Mouse (Mus musculus) midbrain, postnatal 0 days (tissue): ENCODE measurements around the gene Hnrnpab. TPM values are rescaled to one million over a fixed set of nuclear protein-coding genes. Genes with fewer than 3 reads are reported as not detected.

Experiments used
- ATAC-seq: fragments of 200-750 bp; cut with Nextera tagmentation; 2 replicates; pipeline ENCODE4 v1.8.0; 2017; ENCODE audit warnings: moderate number of reproducible peaks, mild to moderate bottlenecking, moderate TSS enrichment, moderate library complexity; ENCODE audit not compliant: low FRiP score
- DNase-seq: peaks from one replicate; pipeline ENCODE4 v3.0.0-alpha.2; 2015; ENCODE audit warnings: low spot score
- H3K27ac ChIP-seq: fragments of 300-500 bp; sonication (generic); 2 replicates; pipeline ENCODE4 v1.5.1; 2014; ENCODE audit warnings: low read depth, mild to moderate bottlenecking, low read length, mixed read lengths
- H3K27me3 ChIP-seq: fragments of 300-500 bp; sonication (generic); 2 replicates; pipeline ENCODE4 v1.6.1; 2014; ENCODE audit warnings: low read length, control low read depth, mixed read lengths; ENCODE audit not compliant: insufficient read depth
- H3K36me3 ChIP-seq: fragments of 300-500 bp; sonication (generic); 2 replicates; pipeline ENCODE4 v1.6.1; 2014; ENCODE audit warnings: low read length, control low read depth, mixed read lengths; ENCODE audit not compliant: insufficient read depth
- H3K4me1 ChIP-seq: fragments of 300-500 bp; sonication (generic); 2 replicates; pipeline ENCODE4 v1.6.1; 2014; ENCODE audit warnings: mild to moderate bottlenecking, control low read depth, antibody characterized with exemption, low read length, mixed read lengths; ENCODE audit not compliant: insufficient read depth
- H3K4me2 ChIP-seq: fragments of 300-500 bp; sonication (generic); 2 replicates; pipeline ENCODE4 v1.6.1; 2014; ENCODE audit warnings: low read depth, mild to moderate bottlenecking, low read length, mixed read lengths; ENCODE audit not compliant: poor library complexity, severe bottlenecking
- H3K4me3 ChIP-seq: fragments of 300-500 bp; sonication (generic); 2 replicates; pipeline ENCODE4 v1.5.1; 2014; ENCODE audit warnings: low read depth, mild to moderate bottlenecking, low read length, moderate library complexity
- H3K9ac ChIP-seq: fragments of 300-500 bp; sonication (generic); replicated peaks from 2 replicates; pipeline ENCODE4 v1.6.1; 2014; ENCODE audit warnings: mild to moderate bottlenecking, low read length, moderate library complexity, mixed read lengths; ENCODE audit not compliant: poor library complexity, severe bottlenecking
- H3K9me3 ChIP-seq: fragments of 300-500 bp; sonication (generic); 2 replicates; pipeline ENCODE4 v1.6.1; 2016; ENCODE audit warnings: low read length, control low read depth
- CTCF ChIP-seq: IDR thresholded peaks from 2 replicates; pipeline ENCODE4 v1.5.1; 2016; ENCODE audit warnings: antibody characterized with exemption, mild to moderate bottlenecking
- WGBS: fragments of 180-500 bp; shearing (Covaris S2); extraction: QIAGEN DNeasy Blood & Tissue Kit; methylation state at CpG from one replicate; pipeline ENCODE4 v1.1.7; 2014; 5-methylcytosine and 5-hydroxymethylcytosine counted together
- polyA plus RNA-seq: library from polyadenylated mRNA; unstranded; fragments of >200 nt; fragmentation: Nextera tagmentation; extraction: Ambion mirVana; gene quantifications from 2 replicates; pipeline ENCODE4 v1.2.1, GENCODE M21; 2015
- total RNA-seq: library from RNA; depleted of rRNA; stranded (reverse); fragments of >200 nt; gene quantifications from 2 replicates; pipeline ENCODE4 v1.2.3, GENCODE M21; 2014

The Hnrnpab gene
- total and polyA plus RNA-seq, 2 experiments from 2014 or later = 220 to 239 TPM

GRCm38 (mm10) chr11:51650261-51650660 lies 43.6 kb upstream of the Hnrnpab start:
- peak overlapping the region; percentile 69 for H3K4me2 ChIP-seq
- no peaks in the 10 kb centered on the region for H3K36me3 ChIP-seq
- TF ChIP-seq CTCF = no peak
- peak overlapping the region; percentile 65 for H3K4me3 ChIP-seq
- H3K27me3 ChIP-seq = no peaks in the 10 kb centered on the region; the same call in 1 of the 2 replicates
- H3K9ac ChIP-seq = peak overlapping the region; percentile 61
- no peaks in the 10 kb centered on the region for H3K9me3 ChIP-seq
- DNase-seq (no peak), ATAC-seq (peak; percentile 31)
- peak overlapping the region; percentile 1; the same call in 1 of the 2 replicates for H3K27ac ChIP-seq
- peaks cover 6% of the 10 kb centered on the region; the same call in 1 of the 2 replicates for H3K4me1 ChIP-seq
- under 1% methylated on average over 22 of the region's 30 CpGs for WGBS

GRCm38 (mm10) chr11:51649889-51650199 lies 43.2 kb upstream of the Hnrnpab start:
- ATAC-seq = peak; percentile 32; the same call in 1 of the 2 replicates
- peaks cover 6% of the 10 kb centered on the region; the same call in 1 of the 2 replicates for H3K4me1 ChIP-seq
- no peaks in the 10 kb centered on the region for H3K9me3 ChIP-seq
- H3K36me3 ChIP-seq = peaks cover 3% of the 10 kb centered on the region; the same call in 1 of the 2 replicates
- WGBS = 7% methylated on average over 7 of the region's 7 CpGs
- peak; percentile 44 for DNase-seq
- no peak for TF ChIP-seq CTCF
- no peaks in the 10 kb centered on the region; the same call in 1 of the 2 replicates for H3K27me3 ChIP-seq
- H3K4me3 ChIP-seq = peak overlapping the region; percentile 65
- H3K27ac ChIP-seq = peak overlapping the region; percentile 38; the same call in 1 of the 2 replicates
- peak overlapping the region; percentile 69 for H3K4me2 ChIP-seq
- H3K9ac ChIP-seq = peak overlapping the region; percentile 61

GRCm38 (mm10) chr11:51649111-51649888 lies 42.7 kb upstream of the Hnrnpab start:
- H3K9ac ChIP-seq = peak overlapping the region; percentile 61
- H3K36me3 ChIP-seq = peaks cover 8% of the 10 kb centered on the region; the same call in 1 of the 2 replicates
- DNase-seq = no peak
- H3K27me3 ChIP-seq = no peaks in the 10 kb centered on the region; the same call in 1 of the 2 replicates
- peak overlapping the region; percentile 38; the same call in 1 of the 2 replicates for H3K27ac ChIP-seq
- peak overlapping the region; percentile 65 for H3K4me3 ChIP-seq
- peak overlapping the region; percentile 69 for H3K4me2 ChIP-seq
- no peaks in the 10 kb centered on the region for H3K9me3 ChIP-seq
- ATAC-seq = no peak
- peaks cover 6% of the 10 kb centered on the region; the same call in 1 of the 2 replicates for H3K4me1 ChIP-seq
- no peak for TF ChIP-seq CTCF
- 25% methylated on average over 11 of the region's 11 CpGs for WGBS

GRCm38 (mm10) chr11:51648566-51648965 lies 41.9 kb upstream of the Hnrnpab start:
- Histone ChIP-seq H3K36me3 (peaks cover 15% of the 10 kb centered on the region), H3K27ac (no peak overlapping the region), H3K9me3 (no peaks in the 10 kb centered on the region), H3K9ac (no peak overlapping the region), H3K4me3 (no peak overlapping the region), H3K4me1 (peaks cover 6% of the 10 kb centered on the region; the same call in 1 of the 2 replicates), H3K4me2 (peak overlapping the region; percentile 69; the same call in 1 of the 2 replicates), H3K27me3 (no peaks in the 10 kb centered on the region; the same call in 1 of the 2 replicates)
- no peak for DNase-seq
- no peak for ATAC-seq
- WGBS = 15% methylated on average over 3 of the region's 3 CpGs
- TF ChIP-seq CTCF = no peak

GRCm38 (mm10) chr11:51646751-51647667 lies 40.4 kb upstream of the Hnrnpab start:
- ATAC-seq (no peak), DNase-seq (no peak)
- Histone ChIP-seq H3K27me3 (no peaks in the 10 kb centered on the region; the same call in 1 of the 2 replicates), H3K27ac (no peak overlapping the region), H3K9me3 (no peaks in the 10 kb centered on the region), H3K4me2 (no peak overlapping the region), H3K36me3 (peaks cover 20% of the 10 kb centered on the region), H3K9ac (no peak overlapping the region), H3K4me3 (no peak overlapping the region), H3K4me1 (peaks cover 6% of the 10 kb centered on the region; the same call in 1 of the 2 replicates)
- WGBS = 82% methylated on average over 15 of the region's 15 CpGs
- no peak for TF ChIP-seq CTCF
